Mouse (Mus musculus) ovary, postnatal 36 days (tissue): Measurements from ENCODE around the gene Tas2r135.

Source experiments
- DNase-seq: peaks from one replicate; pipeline ENCODE4 v3.0.0; 2022; ENCODE audit warnings: low spot score, mixed read lengths

The Tas2r135 gene

GRCm38 (mm10) chr6:42405134-42405533, at the start of gene Tas2r135:
TSS of gene Tas2r135 (plus strand) at chr6:42405434.
- DNase-seq, result no peak

GRCm38 (mm10) chr6:42355794-42356600, 49.2 kb upstream of the Tas2r135 start:
- no peak for DNase-seq

GRCm38 (mm10) chr6:42356913-42357312, 48.3 kb upstream of the Tas2r135 start:
- DNase-seq, result no peak

- no peak for DNase-seq
These were observed 47.3 kb upstream of the Tas2r135 start for GRCm38 (mm10) chr6:42357901-42358300.

GRCm38 (mm10) chr6:42358901-42359300, 46.3 kb upstream of the Tas2r135 start:
- no peak for DNase-seq

GRCm38 (mm10) chr6:42359364-42360147, 45.7 kb upstream of the Tas2r135 start:
- DNase-seq, result no peak

- DNase-seq, result no peak
These were observed 44.9 kb upstream of the Tas2r135 start for GRCm38 (mm10) chr6:42360231-42360840.

GRCm38 (mm10) chr6:42361041-42361895, 44.0 kb upstream of the Tas2r135 start:
- DNase-seq, result no peak

- DNase-seq, result no peak
These were observed 43.2 kb upstream of the Tas2r135 start for GRCm38 (mm10) chr6:42362074-42362473.

- no peak for DNase-seq
These were observed 42.7 kb upstream of the Tas2r135 start for GRCm38 (mm10) chr6:42362497-42362896.

- no peak for DNase-seq
These were observed 42.3 kb upstream of the Tas2r135 start for GRCm38 (mm10) chr6:42362974-42363373.

GRCm38 (mm10) chr6:42364066-42364465, 41.2 kb upstream of the Tas2r135 start:
- no peak for DNase-seq

GRCm38 (mm10) chr6:42364607-42365006, 40.6 kb upstream of the Tas2r135 start:
- no peak for DNase-seq

GRCm38 (mm10) chr6:42365215-42365614, 40.0 kb upstream of the Tas2r135 start:
- no peak for DNase-seq

GRCm38 (mm10) chr6:42369870-42370269, 35.4 kb upstream of the Tas2r135 start:
- no peak for DNase-seq

- no peak for DNase-seq
These were observed 34.4 kb upstream of the Tas2r135 start for GRCm38 (mm10) chr6:42370630-42371363.

GRCm38 (mm10) chr6:42372001-42372400, 33.2 kb upstream of the Tas2r135 start:
- DNase-seq, result no peak

- no peak for DNase-seq
These were observed 32.8 kb upstream of the Tas2r135 start for GRCm38 (mm10) chr6:42372421-42372815.

- peak; percentile 67 for DNase-seq
These were observed 32.3 kb upstream of the Tas2r135 start, which contains the start of gene Epha1 for GRCm38 (mm10) chr6:42372816-42373547. TSS of gene Epha1 (minus strand) at chr6:42373268.
